Mouse (Mus musculus) intestine, postnatal 0 days (tissue): ENCODE data around the gene Mrpl16. TPM values are rescaled to one million over a fixed set of nuclear protein-coding genes. Genes with fewer than 3 reads are reported as not detected.

ENCODE experiments used
- ATAC-seq: fragments of 200-750 bp; cut with Nextera tagmentation; 2 replicates; pipeline ENCODE4 v1.8.0; 2017; ENCODE audit warnings: mild to moderate bottlenecking, moderate TSS enrichment, moderate library complexity
- H3K27ac ChIP-seq: fragments of 300-500 bp; sonication (generic); 2 replicates; pipeline ENCODE4 v1.5.1; 2014; ENCODE audit warnings: mild to moderate bottlenecking, low read depth, low read length, moderate library complexity
- H3K27me3 ChIP-seq: fragments of 300-500 bp; sonication (generic); replicated peaks from 2 replicates; pipeline ENCODE4 v1.6.1; 2014; ENCODE audit warnings: low read length, mixed read lengths; ENCODE audit not compliant: control insufficient read depth, insufficient read depth
- H3K36me3 ChIP-seq: fragments of 300-500 bp; sonication (generic); 2 replicates; pipeline ENCODE4 v1.6.1; 2014; ENCODE audit warnings: mild to moderate bottlenecking, moderate library complexity; ENCODE audit not compliant: control insufficient read depth, insufficient read depth
- H3K4me1 ChIP-seq: fragments of 300-500 bp; sonication (generic); replicated peaks from 2 replicates; pipeline ENCODE4 v1.6.1; 2014; ENCODE audit warnings: antibody characterized with exemption, low read length, mixed read lengths; ENCODE audit not compliant: control insufficient read depth, insufficient read depth
- H3K4me2 ChIP-seq: fragments of 300-500 bp; sonication (generic); replicated peaks from 2 replicates; pipeline ENCODE4 v1.6.1; 2014; ENCODE audit warnings: low read depth, mild to moderate bottlenecking, moderate library complexity
- H3K4me3 ChIP-seq: fragments of 300-500 bp; sonication (generic); 2 replicates; pipeline ENCODE4 v1.5.1; 2014; ENCODE audit warnings: low read depth, low read length
- H3K9ac ChIP-seq: fragments of 300-500 bp; sonication (generic); 2 replicates; pipeline ENCODE4 v1.6.1; 2014; ENCODE audit warnings: mild to moderate bottlenecking, low read depth, low read length
- H3K9me3 ChIP-seq: fragments of 300-500 bp; sonication (generic); 2 replicates; pipeline ENCODE4 v1.6.1; 2016; ENCODE audit warnings: mixed run types; ENCODE audit not compliant: control insufficient read depth
- CTCF ChIP-seq: sonication (generic); IDR thresholded peaks from 2 replicates; pipeline ENCODE4 v1.5.1; 2016; ENCODE audit warnings: low read depth, mild to moderate bottlenecking, control low read depth, antibody characterized with exemption, moderate library complexity
- WGBS: fragments of 180-500 bp; shearing (Covaris S2); extraction: QIAGEN DNeasy Blood & Tissue Kit; methylation state at CpG from one replicate; pipeline ENCODE4 v1.1.7; 2014; 5-methylcytosine and 5-hydroxymethylcytosine counted together
- polyA plus RNA-seq: library from polyadenylated mRNA; unstranded; fragments of >200 nt; fragmentation: Nextera tagmentation; extraction: Ambion mirVana; gene quantifications from 2 replicates; pipeline ENCODE4 v1.2.1, GENCODE M21; 2015

The Mrpl16 gene
- polyA plus RNA-seq, 1 experiment from 2014 or later: 54.0 TPM

GRCm38 (mm10) chr19:11777191-11777865 lies 7.1 kb downstream of the Mrpl16 start:
- ATAC-seq: peak; percentile 14; the same call in 1 of the 2 replicates
- Histone ChIP-seq H3K27me3 (no peaks in the 10 kb centered on the region), H3K9ac (no peak overlapping the region), H3K4me2 (no peak overlapping the region), H3K27ac (no peak overlapping the region), H3K36me3 (peaks cover 40% of the 10 kb centered on the region), H3K4me3 (no peak overlapping the region), H3K9me3 (no peaks in the 10 kb centered on the region), H3K4me1 (no peaks in the 10 kb centered on the region)
- TF ChIP-seq CTCF: peak; percentile 82
- 63% methylated on average over 7 of the region's 7 CpGs for WGBS

- no peaks in the 10 kb centered on the region for H3K27me3 ChIP-seq
- no peak for TF ChIP-seq CTCF
- no peak overlapping the region for H3K4me3 ChIP-seq
- H3K27ac ChIP-seq: no peak overlapping the region
- H3K36me3 ChIP-seq: peaks cover 57% of the 10 kb centered on the region
- ATAC-seq: no peak
- H3K4me1 ChIP-seq: no peaks in the 10 kb centered on the region; the same call in 1 of the 2 replicates
- no peak overlapping the region for H3K4me2 ChIP-seq
- H3K9me3 ChIP-seq: no peaks in the 10 kb centered on the region
- H3K9ac ChIP-seq: no peak overlapping the region
- 91% methylated on average over 14 of the region's 14 CpGs for WGBS
Observed at GRCm38 (mm10) chr19:11785409-11786154, 15.4 kb downstream of the Mrpl16 start.

- no peak for ATAC-seq
- Histone ChIP-seq H3K4me3 (no peak overlapping the region), H3K36me3 (peaks cover 52% of the 10 kb centered on the region), H3K4me1 (no peaks in the 10 kb centered on the region; the same call in 1 of the 2 replicates), H3K9ac (no peak overlapping the region), H3K4me2 (no peak overlapping the region), H3K9me3 (no peaks in the 10 kb centered on the region), H3K27ac (no peak overlapping the region), H3K27me3 (no peaks in the 10 kb centered on the region)
- no peak for TF ChIP-seq CTCF
- 94% methylated on average over 6 of the region's 6 CpGs for WGBS
Observed at GRCm38 (mm10) chr19:11787826-11788225, 17.6 kb downstream of the Mrpl16 start.

- TF ChIP-seq CTCF: no peak
- ATAC-seq: no peak
- no peaks in the 10 kb centered on the region for H3K27me3 ChIP-seq
- no peak overlapping the region for H3K9ac ChIP-seq
- no peak overlapping the region for H3K4me2 ChIP-seq
- H3K4me3 ChIP-seq: no peak overlapping the region
- H3K4me1 ChIP-seq: no peaks in the 10 kb centered on the region; the same call in 1 of the 2 replicates
- H3K36me3 ChIP-seq: peaks cover 43% of the 10 kb centered on the region
- no peak overlapping the region for H3K27ac ChIP-seq
- 80% methylated on average over 6 of the region's 6 CpGs for WGBS
- H3K9me3 ChIP-seq: no peaks in the 10 kb centered on the region
Observed at GRCm38 (mm10) chr19:11788876-11789275, 18.7 kb downstream of the Mrpl16 start.

GRCm38 (mm10) chr19:11791825-11792224 lies 21.6 kb downstream of the Mrpl16 start:
- peaks cover 3% of the 10 kb centered on the region for H3K4me1 ChIP-seq
- peaks cover 24% of the 10 kb centered on the region for H3K36me3 ChIP-seq
- no peak overlapping the region for H3K4me3 ChIP-seq
- no peaks in the 10 kb centered on the region for H3K27me3 ChIP-seq
- H3K9ac ChIP-seq: no peak overlapping the region
- H3K27ac ChIP-seq: no peak overlapping the region
- H3K4me2 ChIP-seq: no peak overlapping the region
- no peak for TF ChIP-seq CTCF
- ATAC-seq: no peak
- H3K9me3 ChIP-seq: no peaks in the 10 kb centered on the region
- 73% methylated on average over 5 of the region's 5 CpGs for WGBS

GRCm38 (mm10) chr19:11793741-11794359 lies 23.7 kb downstream of the Mrpl16 start:
- WGBS: 46% methylated on average over 2 of the region's 2 CpGs
- ATAC-seq: peak; percentile 62

More at GRCm38 (mm10) chr19:11793741-11794359, 23.7 kb downstream of the Mrpl16 start:
- no peak overlapping the region for H3K4me3 ChIP-seq
- H3K36me3 ChIP-seq: peaks cover 12% of the 10 kb centered on the region; the same call in 1 of the 2 replicates
- H3K4me1 ChIP-seq: peaks cover 3% of the 10 kb centered on the region
- 0 out of 2 replicates have a peak overlapping the region, but pooled peaks have one; percentile 30 for H3K4me2 ChIP-seq
- H3K9me3 ChIP-seq: no peaks in the 10 kb centered on the region
- H3K27me3 ChIP-seq: no peaks in the 10 kb centered on the region
- H3K27ac ChIP-seq: peak overlapping the region; percentile 50
- no peak for TF ChIP-seq CTCF
- H3K9ac ChIP-seq: no peak overlapping the region
